Mouse (Mus musculus): Measurements from ENCODE around the gene Atp2c2. TPM values are rescaled to one million over a fixed set of nuclear protein-coding genes. Genes with fewer than 3 reads are reported as not detected.

Gene Atp2c2
- polyA plus RNA-seq, 1 experiment from 2014 or later: 7.7 TPM

DNA sequence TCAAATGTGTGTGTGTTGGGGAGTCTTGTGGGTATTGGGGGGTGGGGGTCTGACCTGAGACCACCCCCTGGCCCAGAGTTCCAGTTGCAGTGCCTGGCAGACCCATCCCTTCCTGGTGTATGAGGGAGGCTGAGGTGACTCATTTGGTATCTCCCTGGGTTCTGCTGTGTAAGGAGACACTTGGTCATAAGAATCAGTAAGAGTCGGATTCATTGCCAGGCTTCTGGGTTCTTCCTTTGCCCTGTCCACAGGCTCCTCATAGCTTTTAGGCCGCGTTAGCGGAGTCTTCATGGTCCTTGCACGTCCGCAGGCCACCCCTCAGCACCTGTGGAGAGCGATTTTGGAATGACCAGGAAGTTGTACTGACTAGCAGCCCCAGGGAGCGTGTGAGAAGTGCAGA, 8.7 kb downstream of the Atp2c2 start:
- 92% methylated on average over 8 of the region's 8 CpGs for WGBS
- Histone ChIP-seq H3K9me3 (ENCODE audit: control insufficient read depth, low read length) (no peaks in the 10 kb centered on the region), H3K4me1 (replicated peaks; ENCODE audit: control insufficient read depth, insufficient read depth) (0 out of 2 replicates have a peak, but pooled peaks cover 3% of the 10 kb centered on the region), H3K36me3 (ENCODE audit: control insufficient read depth, insufficient read depth, low read length) (no peaks in the 10 kb centered on the region), H3K4me3 (ENCODE audit: low read depth, low read length) (no peak overlapping the region), H3K27ac (replicated peaks) (peak overlapping the region; percentile 74), H3K4me2 (replicated peaks; ENCODE audit: low read depth) (no peak overlapping the region), H3K27me3 (ENCODE audit: control insufficient read depth, insufficient read depth, low read length) (no peaks in the 10 kb centered on the region), H3K9ac (ENCODE audit: low read length) (no peak overlapping the region)
- DNase-seq (ENCODE audit: low spot score) (no peak), ATAC-seq (ENCODE audit: low FRiP score, low TSS enrichment) (no peak)
- TF ChIP-seq EP300 (optimal IDR thresholded peaks at IDR 0.05) (no peak), CTCF (IDR thresholded peaks at IDR 0.05; ENCODE audit: low read depth) (no peak)

DNA sequence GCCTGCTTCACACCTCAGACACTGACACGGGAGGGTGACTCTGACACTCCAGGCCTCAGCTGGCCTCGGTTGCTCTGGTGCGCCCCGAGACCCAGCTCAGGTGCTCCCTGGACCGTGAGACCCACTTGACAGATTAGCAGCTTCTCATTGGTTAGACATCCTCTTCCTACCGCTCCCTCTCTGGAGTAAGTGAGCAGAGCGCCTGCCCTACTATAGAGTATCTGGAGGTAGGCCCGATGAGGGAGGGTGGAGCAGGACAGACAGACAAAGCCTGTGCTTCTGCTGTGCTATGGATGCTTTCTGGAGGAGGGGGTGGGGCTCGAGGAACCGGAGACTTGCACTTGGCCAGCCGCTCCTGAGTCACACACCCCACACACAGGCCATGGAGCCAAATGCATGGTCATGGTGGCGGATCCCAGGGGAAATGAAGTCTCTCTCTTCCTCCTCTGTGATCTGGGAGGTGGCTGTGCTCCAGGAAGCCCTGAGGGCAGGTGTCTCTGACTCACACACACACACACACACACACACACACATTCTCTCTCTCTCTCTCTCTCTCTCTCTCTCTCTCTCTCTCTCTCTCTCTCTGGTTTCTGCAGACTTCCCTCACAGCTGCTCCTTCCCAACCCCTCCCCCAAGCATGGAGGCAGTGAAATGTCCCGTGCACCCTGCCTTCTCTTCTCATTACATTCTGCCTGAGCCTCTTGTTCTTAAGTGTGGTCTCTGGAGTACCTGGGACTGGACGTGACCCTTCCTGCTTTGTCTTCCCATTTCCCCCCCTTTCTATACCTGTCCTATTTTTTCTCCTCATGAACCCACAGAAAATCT, 9.3 kb downstream of the Atp2c2 start:
- DNase-seq (ENCODE audit: low spot score): peak; percentile 67

DNA sequence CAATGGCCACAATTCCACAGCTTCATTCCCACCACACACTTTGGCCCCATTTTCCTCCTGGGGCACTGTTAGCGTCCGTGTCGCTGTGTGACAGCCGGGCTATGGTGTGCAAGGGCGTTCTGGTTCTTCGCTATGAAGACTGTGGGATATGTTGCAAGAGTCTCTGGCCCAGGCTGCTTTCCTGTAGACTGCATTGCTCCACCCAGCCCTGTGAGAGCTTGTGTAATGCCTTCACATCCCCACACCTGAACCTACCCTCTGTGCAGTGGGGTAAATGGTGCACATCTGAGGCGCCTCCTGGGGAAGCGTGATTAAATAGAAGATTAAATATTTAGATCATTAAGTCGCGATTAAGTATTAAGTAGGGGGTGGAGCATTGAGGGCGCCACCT, 9.9 kb downstream of the Atp2c2 start:
- Histone ChIP-seq H3K4me2 (replicated peaks; ENCODE audit: low read depth) (no peak overlapping the region), H3K36me3 (ENCODE audit: control insufficient read depth, insufficient read depth, low read length) (no peaks in the 10 kb centered on the region), H3K4me3 (ENCODE audit: low read depth, low read length) (no peak overlapping the region), H3K27me3 (ENCODE audit: control insufficient read depth, insufficient read depth, low read length) (no peaks in the 10 kb centered on the region), H3K4me1 (replicated peaks; ENCODE audit: control insufficient read depth, insufficient read depth) (peaks cover 6% of the 10 kb centered on the region; the same call in 1 of the 2 replicates), H3K9me3 (ENCODE audit: control insufficient read depth, low read length) (no peaks in the 10 kb centered on the region), H3K9ac (ENCODE audit: low read length) (no peak overlapping the region), H3K27ac (replicated peaks) (peak overlapping the region; percentile 74)
- TF ChIP-seq EP300 (optimal IDR thresholded peaks at IDR 0.05) (no peak), CTCF (IDR thresholded peaks at IDR 0.05; ENCODE audit: low read depth) (no peak)
- ATAC-seq (ENCODE audit: low FRiP score, low TSS enrichment) (peak; percentile 59), DNase-seq (ENCODE audit: low spot score) (peak; percentile 41)
- WGBS: 55% methylated on average over 11 of the region's 11 CpGs

More for the DNA sequence above, 9.3 kb downstream of the Atp2c2 start:
- peak; percentile 79 for ATAC-seq (ENCODE audit: low FRiP score, low TSS enrichment)
- Histone ChIP-seq H3K4me1 (replicated peaks; ENCODE audit: control insufficient read depth, insufficient read depth) (0 out of 2 replicates have a peak, but pooled peaks cover 3% of the 10 kb centered on the region), H3K4me2 (replicated peaks; ENCODE audit: low read depth) (no peak overlapping the region), H3K27me3 (ENCODE audit: control insufficient read depth, insufficient read depth, low read length) (no peaks in the 10 kb centered on the region), H3K9me3 (ENCODE audit: control insufficient read depth, low read length) (no peaks in the 10 kb centered on the region), H3K36me3 (ENCODE audit: control insufficient read depth, insufficient read depth, low read length) (no peaks in the 10 kb centered on the region), H3K9ac (ENCODE audit: low read length) (no peak overlapping the region; the same call in 1 of the 2 replicates), H3K4me3 (ENCODE audit: low read depth, low read length) (no peak overlapping the region), H3K27ac (replicated peaks) (peak overlapping the region; percentile 74)
- TF ChIP-seq CTCF (IDR thresholded peaks at IDR 0.05; ENCODE audit: low read depth): no peak
- TF ChIP-seq EP300 (optimal IDR thresholded peaks at IDR 0.05): no peak
- 56% methylated on average over 14 of the region's 14 CpGs for WGBS

DNA sequence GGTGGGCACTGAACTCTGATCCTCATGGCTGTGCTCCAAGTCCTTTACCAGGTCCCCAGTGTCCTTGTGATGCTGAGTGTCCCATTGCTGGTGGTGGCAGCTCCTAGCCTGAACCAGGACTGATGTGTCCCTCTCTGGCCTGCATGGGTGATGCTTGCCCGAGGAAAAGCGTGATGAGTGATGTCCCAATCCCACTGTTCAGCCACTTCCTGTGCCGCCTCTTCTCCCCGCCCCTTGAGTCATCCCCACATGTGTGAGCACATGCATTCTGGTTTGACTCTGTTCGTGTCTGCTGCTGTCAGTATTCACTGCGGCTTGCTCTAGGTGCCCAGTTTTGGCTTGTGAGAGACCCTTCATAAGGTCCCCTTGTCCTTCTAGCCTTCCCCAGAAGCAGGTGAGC, 12.4 kb downstream of the Atp2c2 start:
- no peak overlapping the region for H3K4me3 ChIP-seq (ENCODE audit: low read depth, low read length)
- WGBS: 55% methylated on average over 6 of the region's 6 CpGs
- peak overlapping the region; percentile 45; the same call in 1 of the 2 replicates for H3K27ac ChIP-seq (replicated peaks)
- no peaks in the 10 kb centered on the region for H3K36me3 ChIP-seq (ENCODE audit: control insufficient read depth, insufficient read depth, low read length)
- peak; percentile 50 for DNase-seq (ENCODE audit: low spot score)
- H3K27me3 ChIP-seq (ENCODE audit: control insufficient read depth, insufficient read depth, low read length): no peaks in the 10 kb centered on the region
- TF ChIP-seq EP300 (optimal IDR thresholded peaks at IDR 0.05) (no peak), CTCF (IDR thresholded peaks at IDR 0.05; ENCODE audit: low read depth) (no peak)
- no peak overlapping the region for H3K9ac ChIP-seq (ENCODE audit: low read length)
- no peak overlapping the region for H3K4me2 ChIP-seq (replicated peaks; ENCODE audit: low read depth)
- no peak for ATAC-seq (ENCODE audit: low FRiP score, low TSS enrichment)
- H3K4me1 ChIP-seq (replicated peaks; ENCODE audit: control insufficient read depth, insufficient read depth): peaks cover 6% of the 10 kb centered on the region; the same call in 1 of the 2 replicates
- H3K9me3 ChIP-seq (ENCODE audit: control insufficient read depth, low read length): no peaks in the 10 kb centered on the region

DNA sequence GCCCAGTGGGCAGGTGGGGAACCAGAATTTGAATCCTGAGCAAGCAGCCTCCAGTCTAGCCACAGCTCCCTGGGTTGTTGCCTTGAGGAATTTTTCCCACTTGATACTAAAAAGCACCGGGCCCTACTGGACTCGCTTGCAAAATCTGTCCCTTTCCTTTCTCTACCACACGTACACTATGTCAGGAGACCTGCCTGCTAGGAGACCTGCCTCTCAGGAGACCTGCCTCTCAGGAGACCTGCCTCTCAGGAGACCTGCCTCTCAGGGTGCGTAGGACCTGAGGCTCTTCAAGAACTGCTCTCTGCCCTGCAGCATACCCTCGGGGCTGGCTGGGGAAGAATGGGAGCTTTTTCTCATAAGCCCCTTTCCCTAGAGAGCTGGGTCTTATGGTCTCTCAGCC, 13.6 kb downstream of the Atp2c2 start:
- no peak overlapping the region for H3K9ac ChIP-seq (ENCODE audit: low read length)
- DNase-seq (ENCODE audit: low spot score): no peak
- no peaks in the 10 kb centered on the region for H3K27me3 ChIP-seq (ENCODE audit: control insufficient read depth, insufficient read depth, low read length)
- H3K9me3 ChIP-seq (ENCODE audit: control insufficient read depth, low read length): no peaks in the 10 kb centered on the region
- H3K27ac ChIP-seq (replicated peaks): no peak overlapping the region
- H3K36me3 ChIP-seq (ENCODE audit: control insufficient read depth, insufficient read depth, low read length): no peaks in the 10 kb centered on the region
- no peak for ATAC-seq (ENCODE audit: low FRiP score, low TSS enrichment)
- peaks cover 6% of the 10 kb centered on the region; the same call in 1 of the 2 replicates for H3K4me1 ChIP-seq (replicated peaks; ENCODE audit: control insufficient read depth, insufficient read depth)
- TF ChIP-seq EP300 (optimal IDR thresholded peaks at IDR 0.05) (no peak), CTCF (IDR thresholded peaks at IDR 0.05; ENCODE audit: low read depth) (no peak)
- H3K4me3 ChIP-seq (ENCODE audit: low read depth, low read length): no peak overlapping the region
- H3K4me2 ChIP-seq (replicated peaks; ENCODE audit: low read depth): no peak overlapping the region
- 85% methylated on average over 5 of the region's 5 CpGs for WGBS

DNA sequence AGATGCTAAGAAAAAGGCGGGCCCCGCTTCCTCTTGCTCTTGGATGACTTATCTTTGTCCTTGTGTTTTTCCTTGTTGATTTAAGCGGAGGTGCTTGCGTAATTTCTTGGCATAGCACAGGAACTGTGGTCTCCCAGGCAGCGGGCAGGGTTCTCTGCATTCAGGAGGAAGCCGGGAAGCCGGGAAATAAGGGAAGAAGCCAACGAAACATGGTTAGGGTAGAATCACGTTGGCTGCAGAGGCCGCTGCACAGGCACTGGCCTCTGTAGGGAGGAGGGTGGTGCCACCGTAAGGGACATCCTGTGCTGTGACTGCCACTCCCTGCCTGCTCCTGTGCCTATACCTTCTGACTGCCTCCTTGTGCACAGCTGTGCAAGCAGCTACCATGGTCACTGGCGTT, 15.4 kb downstream of the Atp2c2 start:
- Histone ChIP-seq H3K4me2 (replicated peaks; ENCODE audit: low read depth) (no peak overlapping the region; the same call in 1 of the 2 replicates), H3K9me3 (ENCODE audit: control insufficient read depth, low read length) (no peaks in the 10 kb centered on the region), H3K27me3 (ENCODE audit: control insufficient read depth, insufficient read depth, low read length) (no peaks in the 10 kb centered on the region), H3K9ac (ENCODE audit: low read length) (no peak overlapping the region), H3K4me1 (replicated peaks; ENCODE audit: control insufficient read depth, insufficient read depth) (peaks cover 3% of the 10 kb centered on the region; the same call in 1 of the 2 replicates), H3K4me3 (ENCODE audit: low read depth, low read length) (no peak overlapping the region), H3K27ac (replicated peaks) (peak overlapping the region; percentile 63), H3K36me3 (ENCODE audit: control insufficient read depth, insufficient read depth, low read length) (no peaks in the 10 kb centered on the region)
- 22% methylated on average over 12 of the region's 12 CpGs for WGBS
- TF ChIP-seq EP300 (optimal IDR thresholded peaks at IDR 0.05) (no peak), CTCF (IDR thresholded peaks at IDR 0.05; ENCODE audit: low read depth) (peak; percentile 17; the same call in 1 of the 2 replicates)
- ATAC-seq (ENCODE audit: low FRiP score, low TSS enrichment) (peak; percentile 83), DNase-seq (ENCODE audit: low spot score) (peak; percentile 75)
